Mouse (Mus musculus) heart, embryonic 12.5 days (tissue): Measurements from ENCODE around the gene Prr12. TPM values are rescaled to one million over a fixed set of nuclear protein-coding genes. Genes with fewer than 3 reads are reported as not detected.

Experiments
- ATAC-seq: fragments of 200-750 bp; cut with Nextera tagmentation; 2 replicates; pipeline ENCODE4 v1.8.0; 2017; ENCODE audit warnings: moderate TSS enrichment, moderate library complexity; ENCODE audit not compliant: insufficient number of reproducible peaks, low FRiP score
- H3K27ac ChIP-seq: fragments of 300-500 bp; sonication (generic); 2 replicates; pipeline ENCODE4 v1.5.1; 2016; ENCODE audit warnings: mild to moderate bottlenecking, moderate library complexity; ENCODE audit not compliant: poor library complexity, severe bottlenecking
- H3K27me3 ChIP-seq: fragments of 300-500 bp; sonication (generic); replicated peaks from 2 replicates; pipeline ENCODE4 v1.6.1; 2016; ENCODE audit warnings: mild to moderate bottlenecking, moderate library complexity
- H3K36me3 ChIP-seq: fragments of 300-500 bp; sonication (generic); 2 replicates; pipeline ENCODE4 v1.6.1; 2016; ENCODE audit warnings: mild to moderate bottlenecking, moderate library complexity
- H3K4me1 ChIP-seq: fragments of 300-500 bp; sonication (generic); replicated peaks from 2 replicates; pipeline ENCODE4 v1.6.1; 2016; ENCODE audit warnings: mild to moderate bottlenecking
- H3K4me2 ChIP-seq: fragments of 300-500 bp; sonication (generic); 2 replicates; pipeline ENCODE4 v1.6.1; 2016; ENCODE audit warnings: mild to moderate bottlenecking, moderate library complexity
- H3K4me3 ChIP-seq: fragments of 300-500 bp; sonication (generic); 2 replicates; pipeline ENCODE4 v1.5.1; 2016; ENCODE audit warnings: mild to moderate bottlenecking
- H3K9ac ChIP-seq: fragments of 300-500 bp; sonication (generic); 2 replicates; pipeline ENCODE4 v1.6.1; 2016; ENCODE audit warnings: mild to moderate bottlenecking, moderate library complexity
- H3K9me3 ChIP-seq: fragments of 300-500 bp; sonication (generic); replicated peaks from 2 replicates; pipeline ENCODE4 v1.6.1; 2016; ENCODE audit warnings: mild to moderate bottlenecking, moderate library complexity
- WGBS: fragments of 180-500 bp; shearing (Covaris S2); methylation state at CpG from one replicate; pipeline ENCODE4 v1.1.7; 2016; 5-methylcytosine and 5-hydroxymethylcytosine counted together
- polyA plus RNA-seq: library from polyadenylated mRNA; unstranded; fragments of >200 nt; fragmentation: Nextera tagmentation; extraction: Ambion mirVana; gene quantifications from 2 replicates; pipeline ENCODE4 v1.2.1, GENCODE M21; 2016

The Prr12 gene
- polyA plus RNA-seq, 1 experiment from 2014 or later, result 7.1 TPM

GRCm38 (mm10) chr7:45091001-45091990, 38.6 kb upstream of the Prr12 start:
- no peaks in the 10 kb centered on the region for H3K9me3 ChIP-seq
- peak overlapping the region; percentile 83 for H3K4me2 ChIP-seq
- H3K4me3 ChIP-seq, result peak overlapping the region; percentile 57
- H3K36me3 ChIP-seq, result peaks cover 31% of the 10 kb centered on the region
- peak; percentile 56 for ATAC-seq
- WGBS, result 9% methylated on average over 35 of the region's 35 CpGs
- H3K9ac ChIP-seq, result peak overlapping the region; percentile 78
- peak overlapping the region; percentile 82 for H3K27ac ChIP-seq
- peaks cover 24% of the 10 kb centered on the region for H3K4me1 ChIP-seq
- H3K27me3 ChIP-seq, result no peaks in the 10 kb centered on the region

DNA sequence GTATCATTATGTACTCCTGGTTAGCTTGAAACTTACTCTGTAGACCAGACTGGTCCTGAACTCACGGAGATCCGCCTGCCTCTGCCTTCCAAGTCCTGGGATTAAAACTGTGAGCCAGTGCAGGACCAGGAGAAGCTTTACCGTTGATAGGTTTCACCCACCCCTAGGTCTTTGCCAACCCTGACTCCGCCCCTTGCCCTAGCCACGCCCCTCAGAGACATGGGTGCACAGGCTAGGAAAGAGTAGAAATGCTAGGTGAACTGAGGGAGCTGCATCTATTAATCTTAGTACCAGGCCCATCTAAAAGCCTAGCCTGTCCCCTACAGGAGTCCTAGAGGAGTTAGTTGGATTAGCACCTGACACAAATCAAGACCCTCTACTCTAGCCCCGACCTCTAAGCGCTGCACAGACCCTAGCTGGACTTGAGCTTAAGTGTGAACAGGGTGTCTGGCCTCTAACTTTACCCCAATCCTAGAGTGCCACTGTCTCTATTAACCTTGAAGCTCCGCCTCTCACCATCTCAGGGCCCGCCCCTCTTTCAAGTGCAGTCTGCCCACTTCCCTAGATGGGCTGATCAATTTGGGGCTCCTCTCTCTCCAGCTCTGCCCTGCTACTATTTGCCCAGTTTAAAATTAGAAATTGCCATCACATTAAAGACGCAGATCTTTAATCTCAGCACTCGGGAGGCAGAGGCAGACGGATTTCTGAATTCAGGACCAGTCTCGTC, 37.7 kb upstream of the Prr12 start:
- Histone ChIP-seq H3K4me1 (peaks cover 24% of the 10 kb centered on the region), H3K27ac (no peak overlapping the region), H3K27me3 (no peaks in the 10 kb centered on the region), H3K9ac (peak overlapping the region; percentile 78; the same call in 1 of the 2 replicates), H3K36me3 (peaks cover 38% of the 10 kb centered on the region), H3K4me2 (peak overlapping the region; percentile 83), H3K4me3 (peak overlapping the region; percentile 57), H3K9me3 (no peaks in the 10 kb centered on the region)
- WGBS, result 78% methylated on average over 13 of the region's 13 CpGs
- ATAC-seq, result no peak

- ATAC-seq, result no peak
- Histone ChIP-seq H3K4me3 (no peak overlapping the region), H3K27me3 (no peaks in the 10 kb centered on the region), H3K27ac (no peak overlapping the region), H3K4me1 (peaks cover 22% of the 10 kb centered on the region), H3K9ac (no peak overlapping the region), H3K9me3 (no peaks in the 10 kb centered on the region), H3K4me2 (no peak overlapping the region), H3K36me3 (peaks cover 56% of the 10 kb centered on the region)
- 90% methylated on average over 17 of the region's 17 CpGs for WGBS
These were observed 35.9 kb upstream of the Prr12 start for GRCm38 (mm10) chr7:45088597-45088996.

DNA sequence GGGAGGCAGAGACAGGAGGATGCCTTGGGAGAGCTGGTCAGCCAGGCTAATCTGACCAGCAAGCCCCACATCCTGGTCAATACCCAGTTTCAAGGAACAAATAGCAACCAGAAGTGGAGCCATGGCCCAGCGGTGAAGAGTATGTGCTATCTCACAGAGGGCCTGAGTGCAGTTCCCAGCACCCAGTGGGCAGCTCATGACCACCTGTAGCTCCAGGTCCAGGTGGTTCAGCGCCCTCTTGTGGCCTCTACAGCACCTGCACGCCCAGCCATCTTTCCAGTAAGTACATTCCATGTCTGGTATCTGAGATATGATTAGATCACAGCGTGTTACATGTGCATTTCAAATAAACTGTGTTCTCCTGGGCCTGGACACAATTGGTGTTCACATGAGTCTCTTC, 33.4 kb upstream of the Prr12 start:
- H3K4me1 ChIP-seq, result peaks cover 16% of the 10 kb centered on the region
- peaks cover 72% of the 10 kb centered on the region for H3K36me3 ChIP-seq
- no peak overlapping the region for H3K9ac ChIP-seq
- H3K27me3 ChIP-seq, result no peaks in the 10 kb centered on the region
- WGBS, result 79% methylated on average over 4 of the region's 4 CpGs
- no peak for ATAC-seq
- no peak overlapping the region for H3K4me3 ChIP-seq
- H3K9me3 ChIP-seq, result peaks cover under 1% of the 10 kb centered on the region; the same call in 1 of the 2 replicates
- no peak overlapping the region for H3K4me2 ChIP-seq
- H3K27ac ChIP-seq, result no peak overlapping the region

DNA sequence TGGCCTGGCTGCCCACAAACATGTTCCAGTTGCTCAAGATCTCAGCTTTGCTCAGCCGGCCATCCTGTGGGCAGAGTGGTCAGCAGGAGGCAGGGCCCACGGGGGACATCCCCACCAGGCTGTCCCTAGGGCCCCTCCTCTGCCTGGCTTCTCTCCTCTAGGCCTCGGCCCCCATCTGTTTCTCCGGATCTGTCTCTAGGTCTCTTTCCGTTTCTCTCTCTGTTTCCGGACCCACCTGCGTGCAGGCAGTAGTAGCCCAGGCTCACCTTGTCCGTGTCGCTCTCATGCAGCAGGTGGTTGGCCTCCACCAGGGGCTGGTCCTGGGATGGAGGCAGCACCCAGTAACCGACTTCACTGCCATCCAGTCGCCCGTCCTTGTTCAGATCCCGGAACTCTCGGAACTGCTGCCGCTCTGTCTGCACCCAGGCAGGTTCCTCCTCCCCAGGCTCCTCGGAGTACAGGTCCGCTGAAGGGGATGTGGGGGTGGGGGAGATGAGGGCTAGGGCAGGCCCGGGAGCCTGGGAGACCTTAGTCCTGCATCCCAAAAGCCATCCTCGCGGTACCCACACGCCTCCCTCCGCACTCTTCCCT, 30.7 kb upstream of the Prr12 start:
- ATAC-seq, result no peak
- no peak overlapping the region for H3K4me3 ChIP-seq
- no peak overlapping the region for H3K4me2 ChIP-seq
- H3K9me3 ChIP-seq, result peaks cover 4% of the 10 kb centered on the region; the same call in 1 of the 2 replicates
- no peak overlapping the region for H3K9ac ChIP-seq
- no peak overlapping the region for H3K27ac ChIP-seq
- 83% methylated on average over 22 of the region's 22 CpGs for WGBS
- H3K4me1 ChIP-seq, result peaks cover 11% of the 10 kb centered on the region; the same call in 1 of the 2 replicates
- H3K27me3 ChIP-seq, result no peaks in the 10 kb centered on the region
- peaks cover 66% of the 10 kb centered on the region for H3K36me3 ChIP-seq

- Histone ChIP-seq H3K36me3 (peaks cover 62% of the 10 kb centered on the region), H3K9ac (no peak overlapping the region; the same call in 1 of the 2 replicates)
- no peak for ATAC-seq
These were observed 30.0 kb upstream of the Prr12 start for GRCm38 (mm10) chr7:45082401-45083299.

DNA sequence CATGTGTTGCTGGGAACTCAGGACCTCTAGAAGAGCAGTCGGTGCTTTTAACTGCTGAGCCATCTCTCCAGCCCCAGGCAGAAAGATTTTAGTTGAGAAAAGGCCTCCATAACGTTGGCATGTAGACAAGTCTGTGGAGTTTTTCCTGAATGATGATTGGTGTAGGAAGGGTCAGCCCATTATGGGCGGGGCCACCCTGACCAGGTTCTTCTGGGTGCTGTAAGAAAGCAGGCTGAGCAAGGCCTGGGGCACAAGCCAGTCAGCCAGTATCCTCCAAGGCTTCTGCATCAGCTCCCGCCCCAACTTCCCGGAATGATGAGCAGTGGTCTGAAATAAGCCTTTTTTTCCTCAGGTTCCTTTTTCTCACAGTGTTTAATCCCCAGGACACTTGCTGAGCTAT, 28.3 kb upstream of the Prr12 start:
- no peak overlapping the region for H3K4me3 ChIP-seq
- H3K27ac ChIP-seq, result no peak overlapping the region
- peaks cover 62% of the 10 kb centered on the region for H3K36me3 ChIP-seq
- peaks cover 17% of the 10 kb centered on the region for H3K4me1 ChIP-seq
- no peak overlapping the region for H3K9ac ChIP-seq
- 50% methylated on average over 5 of the region's 5 CpGs for WGBS
- peaks cover 4% of the 10 kb centered on the region; the same call in 1 of the 2 replicates for H3K9me3 ChIP-seq
- H3K4me2 ChIP-seq, result no peak overlapping the region
- ATAC-seq, result no peak
- no peaks in the 10 kb centered on the region for H3K27me3 ChIP-seq

More at GRCm38 (mm10) chr7:45082401-45083299, 30.0 kb upstream of the Prr12 start:
- H3K4me1 ChIP-seq, result peaks cover 13% of the 10 kb centered on the region; the same call in 1 of the 2 replicates
- H3K27ac ChIP-seq, result no peak overlapping the region
- H3K4me3 ChIP-seq, result no peak overlapping the region
- 63% methylated on average over 25 of the region's 25 CpGs for WGBS
- peaks cover 4% of the 10 kb centered on the region; the same call in 1 of the 2 replicates for H3K9me3 ChIP-seq
- H3K4me2 ChIP-seq, result 0 out of 2 replicates have a peak overlapping the region, but pooled peaks have one; percentile 2
- H3K27me3 ChIP-seq, result no peaks in the 10 kb centered on the region

DNA sequence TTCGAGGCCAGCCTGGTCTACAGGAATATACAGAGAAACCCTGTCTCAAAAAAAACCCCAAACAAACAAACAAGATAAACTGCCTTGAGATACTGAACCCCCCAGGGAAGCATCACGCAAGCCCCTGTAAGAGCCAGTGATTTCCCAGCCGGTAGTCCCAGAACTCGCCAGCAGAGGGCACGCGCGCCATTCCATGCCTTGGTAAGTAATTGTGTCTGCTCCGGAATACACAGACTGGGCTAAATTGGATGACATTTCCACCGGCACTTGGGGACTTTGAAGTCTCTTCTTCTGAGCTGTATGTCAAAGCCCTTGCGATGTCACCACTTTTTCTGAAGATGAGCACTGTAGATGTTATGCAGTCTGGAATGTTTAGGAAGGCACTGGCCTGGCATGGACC, 27.2 kb upstream of the Prr12 start:
- Histone ChIP-seq H3K27me3 (no peaks in the 10 kb centered on the region), H3K9me3 (peaks cover 4% of the 10 kb centered on the region; the same call in 1 of the 2 replicates), H3K9ac (no peak overlapping the region), H3K36me3 (peaks cover 56% of the 10 kb centered on the region), H3K4me2 (no peak overlapping the region), H3K4me1 (peaks cover 29% of the 10 kb centered on the region), H3K4me3 (no peak overlapping the region), H3K27ac (no peak overlapping the region)
- 1% methylated on average over 10 of the region's 10 CpGs for WGBS
- 0 out of 2 replicates have a peak, but pooled peaks have one; percentile 5 for ATAC-seq

DNA sequence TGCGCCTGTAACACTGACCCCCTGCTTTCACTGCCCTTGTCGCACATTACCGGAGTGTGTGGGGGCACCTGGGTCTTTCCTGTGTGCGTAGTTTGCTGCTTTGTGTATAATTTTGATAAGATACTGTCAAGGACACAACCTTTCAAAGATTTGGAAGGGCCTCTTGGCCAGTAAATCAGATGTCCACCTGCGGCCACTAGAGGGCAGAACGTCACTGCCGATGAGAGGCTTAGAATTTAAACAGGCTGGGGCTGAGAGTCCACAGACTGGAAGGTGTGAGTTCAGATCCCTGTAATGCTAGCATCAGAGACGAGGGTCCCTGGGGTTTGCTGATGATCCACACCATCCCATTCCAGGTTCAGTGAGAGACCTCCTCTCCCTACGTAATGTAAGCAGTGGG, 25.8 kb upstream of the Prr12 start:
- no peak for ATAC-seq
- WGBS, result 28% methylated on average over 9 of the region's 9 CpGs
- Histone ChIP-seq H3K4me1 (peaks cover 35% of the 10 kb centered on the region), H3K36me3 (peaks cover 56% of the 10 kb centered on the region), H3K9ac (no peak overlapping the region), H3K27ac (no peak overlapping the region), H3K4me3 (no peak overlapping the region), H3K9me3 (peaks cover 4% of the 10 kb centered on the region; the same call in 1 of the 2 replicates), H3K4me2 (no peak overlapping the region), H3K27me3 (no peaks in the 10 kb centered on the region)

GRCm38 (mm10) chr7:45077829-45078228, 25.1 kb upstream of the Prr12 start:
- H3K4me1 ChIP-seq, result peaks cover 34% of the 10 kb centered on the region
- ATAC-seq, result no peak
- peaks cover 4% of the 10 kb centered on the region; the same call in 1 of the 2 replicates for H3K9me3 ChIP-seq
- 92% methylated on average over 2 of the region's 2 CpGs for WGBS
- H3K27ac ChIP-seq, result no peak overlapping the region
- H3K36me3 ChIP-seq, result peaks cover 51% of the 10 kb centered on the region
- no peak overlapping the region for H3K4me2 ChIP-seq
- no peaks in the 10 kb centered on the region for H3K27me3 ChIP-seq
- H3K4me3 ChIP-seq, result no peak overlapping the region
- no peak overlapping the region for H3K9ac ChIP-seq
